Mouse (Mus musculus) G1E (cell line): ENCODE data around the gene Sorcs2.

Experiments used
- CTCF ChIP-seq: IDR thresholded peaks from 2 replicates; pipeline ENCODE4 v1.5.1; 2012; ENCODE audit warnings: low read depth, low read length, inconsistent platforms, mixed read lengths
- GATA2 ChIP-seq: IDR thresholded peaks from 2 replicates; pipeline ENCODE4 v1.6.1; 2012; ENCODE audit warnings: low read depth, low read length, inconsistent platforms, borderline replicate concordance
- TAL1 ChIP-seq: conservative IDR thresholded peaks from 2 replicates; pipeline ENCODE4 v1.6.1; 2012; ENCODE audit warnings: low read depth, low read length, inconsistent platforms, mixed read lengths

DNA sequence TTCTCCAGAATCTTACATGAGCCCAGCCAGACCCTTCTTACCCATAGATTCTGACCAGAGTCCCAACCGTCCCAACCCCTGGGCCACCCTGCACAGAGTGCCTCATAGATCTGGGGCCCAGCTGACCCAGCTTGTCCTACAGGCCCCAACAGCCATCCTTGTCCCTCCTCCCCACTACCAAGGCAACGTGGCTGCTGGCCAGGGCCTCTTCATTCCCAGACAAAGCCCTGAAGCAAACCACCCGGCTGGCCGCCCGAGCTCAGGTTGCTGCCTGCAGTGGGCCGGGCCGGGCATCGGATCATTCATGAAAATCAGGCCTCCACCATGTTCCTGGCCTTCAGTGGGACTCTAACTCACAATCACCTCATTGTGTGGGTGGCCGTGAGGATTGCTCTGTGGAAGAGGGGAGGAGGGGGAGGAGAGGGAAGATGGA, 73.8 kb downstream of the Sorcs2 start:
- TF ChIP-seq CTCF (no peak), GATA2 (no peak), TAL1 (no peak)
